Mouse (Mus musculus): ENCODE results near the gene Calm2. TPM values are rescaled to one million over a fixed set of nuclear protein-coding genes. Genes with fewer than 3 reads are reported as not detected.

The Calm2 gene
- total and polyA plus RNA-seq, 3 experiments = 126 to 321 (median 208) TPM

- H3K27ac ChIP-seq (ENCODE audit: control insufficient read depth, low read depth, low read length) = no peak overlapping the region
- no peak overlapping the region for H3K9ac ChIP-seq (ENCODE audit: control insufficient read depth, low read depth, low read length, poor library complexity, severe bottlenecking)
- DNase-seq (ENCODE audit: low read depth, low spot score) = no peak
- H3K4me3 ChIP-seq (ENCODE audit: control insufficient read depth in 1 of 2, insufficient read depth in 1 of 2, low read depth in 2 of 2, low read length in 2 of 2) = no peak overlapping the region
- H3K79me2 ChIP-seq (ENCODE audit: control insufficient read depth, insufficient read depth, low read length, poor library complexity) = no peaks in the 10 kb centered on the region
- TF ChIP-seq E2F4 (IDR thresholded peaks at IDR 0.05; ENCODE audit: borderline replicate concordance, low read depth, low read length) (no peak), POLR2AphosphoS2 (IDR thresholded peaks at IDR 0.05; ENCODE audit: low read length) (no peak), GATA1 (IDR thresholded peaks at IDR 0.05; ENCODE audit: low read depth, low read length) (no peak), CHD2 (IDR thresholded peaks at IDR 0.05; ENCODE audit: low read length) (no peak), MAZ (IDR thresholded peaks at IDR 0.05; ENCODE audit: low read depth, low read length) (no peak), UBTF (IDR thresholded peaks at IDR 0.05; ENCODE audit: borderline replicate concordance, insufficient read depth, low read depth, low read length) (no peak), TBP (IDR thresholded peaks at IDR 0.05; ENCODE audit: low read depth, low read length) (no peak), GABPA (IDR thresholded peaks at IDR 0.05; ENCODE audit: low read depth, low read length) (no peak), NELFE (IDR thresholded peaks at IDR 0.05; ENCODE audit: low read depth, low read length) (no peak), ETS1 (IDR thresholded peaks at IDR 0.05; ENCODE audit: low read depth, low read length) (no peak), SIN3A (IDR thresholded peaks at IDR 0.05; ENCODE audit: low read length) (no peak), MAX (IDR thresholded peaks at IDR 0.05; ENCODE audit: low read length) (no peak), NRF1 (IDR thresholded peaks at IDR 0.05; ENCODE audit: insufficient read depth, low read depth, low read length, poor library complexity, severe bottlenecking) (no peak), MXI1 (IDR thresholded peaks at IDR 0.05; ENCODE audit: low read depth, low read length) (no peak), TCF12 (IDR thresholded peaks at IDR 0.05; ENCODE audit: low read depth, low read length) (no peak), EP300 (IDR thresholded peaks at IDR 0.05; ENCODE audit: low read depth in 1 of 2, low read length in 2 of 2) (no peak)
- peaks cover 0 to 3% of the 10 kb centered on the region in 2 experiments; a peak in 2 of 4 replicates for H3K36me3 ChIP-seq (ENCODE audit: control insufficient read depth in 1 of 2, insufficient read depth in 2 of 2, low read length in 2 of 2)
- no peaks in the 10 kb centered on the region for H3K27me3 ChIP-seq (ENCODE audit: control insufficient read depth in 1 of 2, insufficient read depth in 2 of 2, low read length in 2 of 2)
- peaks cover 4 to 8% of the 10 kb centered on the region in 2 experiments; a peak in 3 of 4 replicates for H3K4me1 ChIP-seq (ENCODE audit: control insufficient read depth in 1 of 2, insufficient read depth in 2 of 2, low read length in 2 of 2)
- H3K9me3 ChIP-seq (replicated peaks; ENCODE audit: insufficient read depth, low read length) = no peaks in the 10 kb centered on the region
Measured at GRCm38 (mm10) chr17:87385835-87386234, 60.9 kb downstream of the Calm2 start.

Other genes starting within 250 kb of the Calm2 start
- 41.4 and 52.6 TPM in 2 replicates for gene Mcfd2, start 181.0 kb downstream of the Calm2 start, total RNA-seq (2012; rRNA removed)
- 10 to 100 TPM in 1 of 2 experiments, not detected in 1; 50.4 TPM for gene Mcfd2, start 181.0 kb downstream of the Calm2 start, polyA plus RNA-seq (2012; ENCODE audit: insufficient read depth in 1 of 2, insufficient read length in 2 of 2, low read depth in 1 of 2, low replicate concordance in 2 of 2, missing spikeins in 1 of 2)
- 19.9 and 22.8 TPM in 2 replicates for gene Ttc7, start 164.0 kb downstream of the Calm2 start, total RNA-seq (2012; rRNA removed)
- 10 to 100 TPM in 1 of 2 experiments, not detected in 1; 42.4 TPM for gene Ttc7, start 164.0 kb downstream of the Calm2 start, polyA plus RNA-seq (2012; ENCODE audit: insufficient read depth in 1 of 2, insufficient read length in 2 of 2, low read depth in 1 of 2, low replicate concordance in 2 of 2, missing spikeins in 1 of 2)
- gene Stpg4, start 19.2 kb downstream of the Calm2 start, total RNA-seq (2012; rRNA removed) = not detected in 2 replicates
- gene Stpg4, start 19.2 kb downstream of the Calm2 start, polyA plus RNA-seq (2012; ENCODE audit: insufficient read depth in 1 of 2, insufficient read length in 2 of 2, low read depth in 1 of 2, low replicate concordance in 2 of 2, missing spikeins in 1 of 2) = not detected
- not detected in 2 replicates for gene Epcam, start 189.0 kb upstream of the Calm2 start, total RNA-seq (2012; rRNA removed)
- gene Epcam, start 189.0 kb upstream of the Calm2 start, polyA plus RNA-seq (2012; ENCODE audit: insufficient read depth in 1 of 2, insufficient read length in 2 of 2, low read depth in 1 of 2, low replicate concordance in 2 of 2, missing spikeins in 1 of 2) = not detected
- gene Msh2, start 225.4 kb upstream of the Calm2 start, total RNA-seq (2012; rRNA removed) = 42.5 and 43.0 TPM in 2 replicates
- 10 to 100 TPM in 1 of 2 experiments, not detected in 1; 40.8 TPM for gene Msh2, start 225.4 kb upstream of the Calm2 start, polyA plus RNA-seq (2012; ENCODE audit: insufficient read depth in 1 of 2, insufficient read length in 2 of 2, low read depth in 1 of 2, low replicate concordance in 2 of 2, missing spikeins in 1 of 2)

Data from MEL (cell line).